ENCODE assay signal across 14 mouse cellular contexts in the genomic region with DNA sequence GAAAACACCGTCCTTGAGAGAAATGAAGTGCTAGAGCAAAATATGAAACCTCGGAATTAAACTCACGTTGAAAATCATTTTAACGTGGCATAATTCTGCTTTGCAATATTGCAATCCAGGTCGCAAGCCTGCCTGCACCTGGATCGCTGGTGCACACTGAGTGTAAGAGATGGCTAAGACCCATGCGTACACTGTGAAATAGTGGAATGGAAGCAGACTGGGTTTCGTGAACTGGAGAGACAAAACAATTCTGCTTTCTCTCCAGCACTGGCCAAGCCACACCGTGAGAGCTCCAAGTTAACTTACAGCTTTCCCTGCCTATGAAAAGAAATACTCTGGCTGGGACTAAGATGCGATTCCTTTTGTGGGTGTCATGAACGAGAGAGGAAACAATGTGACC. TPM values are rescaled to one million over a fixed set of nuclear protein-coding genes. Genes with fewer than 3 reads are reported as not detected.
"Had no signal": no experiment of that assay in that cellular context is flagged by ENCODE, and none has a peak within 500 bp of the region (broad histone marks: within the 10 kb centered on the region; RNA-seq: fewer than 3 reads in every experiment).

No protein-coding gene starts in this region.

- H3K4me1 ChIP-seq: limb, embryonic 12.5 days; liver, embryonic 13.5 days; midbrain, embryonic 12.5 days; neural tube, embryonic 13.5 days had no signal

- H3K9me3 ChIP-seq: limb, embryonic 12.5 days; liver, embryonic 13.5 days; midbrain, embryonic 12.5 days; neural tube, embryonic 13.5 days had no signal

- H3K4me3 ChIP-seq: limb, embryonic 12.5 days; liver, embryonic 13.5 days; midbrain, embryonic 12.5 days; neural tube, embryonic 13.5 days had no signal

- H3K27ac ChIP-seq: limb, embryonic 12.5 days; liver, embryonic 13.5 days; midbrain, embryonic 12.5 days; neural tube, embryonic 13.5 days had no signal

- H3K27me3 ChIP-seq: limb, embryonic 12.5 days; liver, embryonic 13.5 days; midbrain, embryonic 12.5 days; neural tube, embryonic 13.5 days had no signal

- H3K36me3 ChIP-seq: limb, embryonic 12.5 days; liver, embryonic 13.5 days; midbrain, embryonic 12.5 days; neural tube, embryonic 13.5 days had no signal

- ATAC-seq: midbrain, embryonic 16.5 days had no signal

- H3K9ac ChIP-seq: limb, embryonic 12.5 days; liver, embryonic 13.5 days; midbrain, embryonic 12.5 days; neural tube, embryonic 13.5 days had no signal

- H3K4me2 ChIP-seq: limb, embryonic 12.5 days; liver, embryonic 13.5 days; midbrain, embryonic 12.5 days; neural tube, embryonic 13.5 days had no signal

- DNase-seq: kidney, postnatal 25 days; layer of hippocampus, adult 9-11 months; layer of hippocampus, postnatal 36 days; liver; liver, embryonic 13.5 days; lung, adult 18-20 months; right cerebral cortex, adult 18-20 months; thymus, postnatal 36 days had no signal

RNA-seq across cellular contexts. Expression of gene Corin, which starts 51.1 kb away (rescaled TPM):
- total RNA-seq: layer of hippocampus, postnatal 36 days; megakaryocyte-erythroid progenitor cell, adult 5-6 weeks had no signal
- polyA plus RNA-seq: small intestine, adult 2 months had no signal
